Mouse (Mus musculus): ENCODE measurements around the gene Tcp11. TPM values are rescaled to one million over a fixed set of nuclear protein-coding genes. Genes with fewer than 3 reads are reported as not detected.

The Tcp11 gene
- polyA plus RNA-seq, 1 experiment from 2014 or later = 0.45 TPM

DNA sequence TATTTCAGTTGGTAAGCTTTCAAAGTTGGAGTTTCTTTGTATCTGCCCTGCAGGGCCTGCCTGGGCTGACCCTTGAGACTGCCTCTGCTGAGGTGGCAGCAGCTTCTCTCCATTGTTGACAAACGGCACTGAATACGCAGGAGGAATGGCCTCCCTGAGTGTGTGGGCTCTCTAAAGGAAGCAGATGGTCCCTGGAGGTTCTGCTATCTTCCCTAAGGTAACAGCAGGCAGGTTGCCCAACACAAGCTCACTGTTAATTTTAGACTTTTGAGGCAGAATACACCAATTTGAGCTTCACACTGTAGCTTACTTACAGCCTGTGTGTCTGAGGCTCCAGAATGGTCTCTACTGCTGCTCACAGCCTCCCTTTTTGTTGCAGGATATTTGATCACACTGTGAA, 7.7 kb downstream of the Tcp11 start:
- Histone ChIP-seq H3K27ac (replicated peaks in 1 of 2; ENCODE audit: control insufficient read depth in 1 of 2, insufficient read depth in 1 of 2, low read depth in 2 of 2, low read length in 2 of 2) (no peak overlapping the region), H3K9me3 (ENCODE audit: control insufficient read depth, low read length) (0 out of 2 replicates have a peak, but pooled peaks cover 3% of the 10 kb centered on the region), H3K4me1 (ENCODE audit: control insufficient read depth in 2 of 2, insufficient read depth in 2 of 2, low read length in 2 of 2) (no peaks in the 10 kb centered on the region; a peak in 1 of 4 replicates), H3K9ac (ENCODE audit: low read length) (no peak overlapping the region), H3K4me2 (ENCODE audit: low read length) (no peak overlapping the region), H3K36me3 (ENCODE audit: control insufficient read depth, insufficient read depth, low read length) (no peaks in the 10 kb centered on the region), H3K27me3 (ENCODE audit: control insufficient read depth, insufficient read depth, low read length) (0 out of 2 replicates have a peak, but pooled peaks cover 3% of the 10 kb centered on the region), H3K4me3 (ENCODE audit: control insufficient read depth in 1 of 2, insufficient read depth in 1 of 2, low read depth in 1 of 2, low read length in 2 of 2) (no peak overlapping the region)
- ATAC-seq (ENCODE audit: insufficient number of reproducible peaks, insufficient read depth, low FRiP score, low read depth) = no peak
- WGBS = 75% methylated on average over 2 of the region's 2 CpGs

DNA sequence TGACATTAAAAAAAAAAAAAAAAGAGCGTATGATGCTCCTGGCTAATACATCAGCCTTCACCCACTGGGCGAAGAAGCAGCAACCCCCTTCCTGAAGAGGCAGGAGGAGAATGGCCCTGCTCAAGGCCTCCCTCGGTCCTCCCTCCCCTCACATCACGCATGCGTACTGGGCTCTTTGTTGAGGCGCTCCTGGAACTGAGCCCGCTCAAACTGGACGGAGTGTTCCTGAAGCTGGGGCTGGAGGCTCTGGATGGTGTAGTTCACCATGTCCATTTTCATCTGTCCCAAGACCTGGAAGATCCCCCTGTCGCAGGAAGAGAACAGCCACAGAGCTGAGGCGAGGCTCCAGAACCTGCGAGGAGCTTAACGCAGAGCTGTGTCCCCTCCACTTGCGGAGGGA, 10.2 kb downstream of the Tcp11 start:
- no peak overlapping the region for H3K9ac ChIP-seq (ENCODE audit: low read length)
- 0 out of 2 replicates have a peak, but pooled peaks cover 3% of the 10 kb centered on the region for H3K9me3 ChIP-seq (ENCODE audit: control insufficient read depth, low read length)
- H3K27ac ChIP-seq (replicated peaks in 1 of 2; ENCODE audit: control insufficient read depth in 1 of 2, insufficient read depth in 1 of 2, low read depth in 2 of 2, low read length in 2 of 2) = no peak overlapping the region
- no peaks in the 10 kb centered on the region; a peak in 1 of 4 replicates for H3K4me1 ChIP-seq (ENCODE audit: control insufficient read depth in 2 of 2, insufficient read depth in 2 of 2, low read length in 2 of 2)
- ATAC-seq (ENCODE audit: insufficient number of reproducible peaks, insufficient read depth, low FRiP score, low read depth) = no peak
- H3K27me3 ChIP-seq (ENCODE audit: control insufficient read depth, insufficient read depth, low read length) = 0 out of 2 replicates have a peak, but pooled peaks cover 3% of the 10 kb centered on the region
- H3K4me2 ChIP-seq (ENCODE audit: low read length) = no peak overlapping the region
- H3K36me3 ChIP-seq (ENCODE audit: control insufficient read depth, insufficient read depth, low read length) = no peaks in the 10 kb centered on the region
- no peak overlapping the region for H3K4me3 ChIP-seq (ENCODE audit: control insufficient read depth in 1 of 2, insufficient read depth in 1 of 2, low read depth in 1 of 2, low read length in 2 of 2)
- WGBS = 81% methylated on average over 13 of the region's 13 CpGs

DNA sequence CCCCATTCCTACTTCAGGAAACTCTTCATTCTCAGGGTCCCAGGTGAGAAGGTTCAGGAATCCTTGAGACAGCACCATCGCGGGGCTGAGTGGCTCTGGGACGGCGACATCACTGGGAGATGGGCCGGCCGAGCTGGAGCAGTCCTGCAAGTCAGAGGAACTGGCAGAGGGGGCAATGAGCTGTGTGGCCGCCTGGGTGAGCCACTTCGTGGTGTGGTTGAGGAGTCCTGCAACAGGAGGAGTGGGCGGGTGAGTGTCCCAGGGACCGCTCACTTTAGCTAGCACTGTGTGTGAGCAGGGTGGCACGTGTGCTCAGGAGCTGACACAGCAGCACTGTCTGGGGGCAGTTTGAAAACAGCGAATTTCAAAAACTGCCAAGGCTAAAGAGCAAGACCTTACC, 11.0 kb downstream of the Tcp11 start:
- 18% methylated on average over 12 of the region's 12 CpGs for WGBS
- no peaks in the 10 kb centered on the region for H3K36me3 ChIP-seq (ENCODE audit: control insufficient read depth, insufficient read depth, low read length)
- H3K27ac ChIP-seq (replicated peaks in 1 of 2; ENCODE audit: control insufficient read depth in 1 of 2, insufficient read depth in 1 of 2, low read depth in 2 of 2, low read length in 2 of 2) = no peak overlapping the region
- no peak for ATAC-seq (ENCODE audit: insufficient number of reproducible peaks, insufficient read depth, low FRiP score, low read depth)
- no peak overlapping the region for H3K4me2 ChIP-seq (ENCODE audit: low read length)
- no peak overlapping the region for H3K4me3 ChIP-seq (ENCODE audit: control insufficient read depth in 1 of 2, insufficient read depth in 1 of 2, low read depth in 1 of 2, low read length in 2 of 2)
- 0 out of 2 replicates have a peak, but pooled peaks cover 3% of the 10 kb centered on the region for H3K9me3 ChIP-seq (ENCODE audit: control insufficient read depth, low read length)
- no peak overlapping the region for H3K9ac ChIP-seq (ENCODE audit: low read length)
- no peaks in the 10 kb centered on the region; a peak in 1 of 4 replicates for H3K4me1 ChIP-seq (ENCODE audit: control insufficient read depth in 2 of 2, insufficient read depth in 2 of 2, low read length in 2 of 2)
- H3K27me3 ChIP-seq (ENCODE audit: control insufficient read depth, insufficient read depth, low read length) = 0 out of 2 replicates have a peak, but pooled peaks cover 3% of the 10 kb centered on the region

DNA sequence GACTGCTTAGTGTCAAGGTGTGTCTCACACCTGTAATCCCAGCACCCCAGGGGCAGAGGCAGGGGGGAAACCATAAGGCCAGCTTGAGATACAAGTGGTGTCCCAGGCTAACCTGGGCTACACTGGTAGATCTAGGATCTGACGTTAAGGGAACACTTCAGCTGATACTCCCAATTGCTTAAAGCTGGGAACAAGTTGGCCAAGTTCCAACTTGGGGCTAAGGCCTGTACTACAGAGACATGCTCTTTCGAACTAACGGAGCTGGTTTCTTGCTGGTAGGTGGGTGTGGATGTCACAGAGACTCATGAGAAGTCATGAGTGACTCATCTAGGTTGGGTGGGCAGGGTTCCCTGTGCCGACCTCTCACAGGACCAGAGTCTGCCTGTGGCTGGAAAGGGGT, 13.1 kb downstream of the Tcp11 start:
- Histone ChIP-seq H3K4me2 (ENCODE audit: low read length) (no peak overlapping the region), H3K9me3 (ENCODE audit: control insufficient read depth, low read length) (0 out of 2 replicates have a peak, but pooled peaks cover 3% of the 10 kb centered on the region), H3K4me3 (ENCODE audit: control insufficient read depth in 1 of 2, insufficient read depth in 1 of 2, low read depth in 1 of 2, low read length in 2 of 2) (no peak overlapping the region), H3K9ac (ENCODE audit: low read length) (no peak overlapping the region), H3K27me3 (ENCODE audit: control insufficient read depth, insufficient read depth, low read length) (0 out of 2 replicates have a peak, but pooled peaks cover 3% of the 10 kb centered on the region), H3K36me3 (ENCODE audit: control insufficient read depth, insufficient read depth, low read length) (no peaks in the 10 kb centered on the region), H3K27ac (replicated peaks in 1 of 2; ENCODE audit: control insufficient read depth in 1 of 2, insufficient read depth in 1 of 2, low read depth in 2 of 2, low read length in 2 of 2) (no peak overlapping the region), H3K4me1 (ENCODE audit: control insufficient read depth in 2 of 2, insufficient read depth in 2 of 2, low read length in 2 of 2) (peaks cover 0 to 3% of the 10 kb centered on the region in 2 experiments; a peak in 1 of 4 replicates)
- ATAC-seq (ENCODE audit: insufficient number of reproducible peaks, insufficient read depth, low FRiP score, low read depth) = no peak
- WGBS = 65% methylated on average over 4 of the region's 4 CpGs

DNA sequence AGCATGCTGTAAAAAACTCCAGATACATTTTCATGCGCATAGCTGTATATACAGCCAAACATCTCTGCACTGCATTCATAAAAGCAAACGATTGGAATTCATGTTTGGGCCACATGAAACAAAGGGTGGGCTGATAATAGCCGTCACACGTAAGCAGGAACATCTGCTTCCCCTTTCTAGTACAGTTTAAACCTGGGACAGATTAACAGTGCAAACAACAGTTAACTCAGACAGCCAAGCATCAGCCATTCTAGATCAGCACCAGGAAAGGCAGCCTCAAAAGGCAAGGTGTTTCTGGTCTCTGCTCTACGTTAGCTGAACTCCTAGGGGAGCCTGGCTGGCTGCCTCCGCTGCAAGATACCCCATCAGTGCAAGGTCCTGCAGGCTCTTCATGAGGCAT, 17.3 kb downstream of the Tcp11 start:
- Histone ChIP-seq H3K27ac (replicated peaks in 1 of 2; ENCODE audit: control insufficient read depth in 1 of 2, insufficient read depth in 1 of 2, low read depth in 2 of 2, low read length in 2 of 2) (no peak overlapping the region), H3K9me3 (ENCODE audit: control insufficient read depth, low read length) (no peaks in the 10 kb centered on the region), H3K9ac (ENCODE audit: low read length) (no peak overlapping the region; the same call in 1 of the 2 replicates), H3K4me2 (ENCODE audit: low read length) (no peak overlapping the region), H3K36me3 (ENCODE audit: control insufficient read depth, insufficient read depth, low read length) (peaks cover 25% of the 10 kb centered on the region), H3K27me3 (ENCODE audit: control insufficient read depth, insufficient read depth, low read length) (no peaks in the 10 kb centered on the region), H3K4me1 (ENCODE audit: control insufficient read depth in 2 of 2, insufficient read depth in 2 of 2, low read length in 2 of 2) (peaks cover 0 to 3% of the 10 kb centered on the region in 2 experiments; a peak in 1 of 4 replicates), H3K4me3 (ENCODE audit: control insufficient read depth in 1 of 2, insufficient read depth in 1 of 2, low read depth in 1 of 2, low read length in 2 of 2) (no peak overlapping the region)
- 71% methylated on average over 6 of the region's 6 CpGs for WGBS
- ATAC-seq (ENCODE audit: insufficient number of reproducible peaks, insufficient read depth, low FRiP score, low read depth) = no peak

DNA sequence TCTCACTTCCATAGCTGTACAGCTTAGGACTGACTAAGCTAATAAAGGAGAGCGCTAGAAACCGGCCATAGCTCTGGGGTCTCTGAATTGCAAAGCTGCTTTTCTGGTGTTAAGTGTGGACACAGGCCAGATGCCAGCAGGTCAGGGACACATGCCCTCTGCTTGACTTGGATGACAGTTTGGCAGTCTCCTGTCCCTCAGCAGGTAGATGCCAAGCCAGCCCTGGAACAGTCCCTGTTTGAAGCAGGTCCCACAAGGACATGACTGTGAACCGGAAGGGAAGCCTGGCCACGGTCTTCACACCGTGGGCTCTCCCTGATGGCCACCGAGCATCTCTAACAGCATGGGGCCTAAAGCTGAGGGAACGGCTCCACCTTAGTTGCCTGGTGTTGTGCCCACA, 17.7 kb downstream of the Tcp11 start:
- H3K36me3 ChIP-seq (ENCODE audit: control insufficient read depth, insufficient read depth, low read length) = peaks cover 30% of the 10 kb centered on the region
- no peak overlapping the region for H3K9ac ChIP-seq (ENCODE audit: low read length)
- 89% methylated on average over 7 of the region's 7 CpGs for WGBS
- no peak for ATAC-seq (ENCODE audit: insufficient number of reproducible peaks, insufficient read depth, low FRiP score, low read depth)
- H3K27me3 ChIP-seq (ENCODE audit: control insufficient read depth, insufficient read depth, low read length) = no peaks in the 10 kb centered on the region
- no peaks in the 10 kb centered on the region for H3K9me3 ChIP-seq (ENCODE audit: control insufficient read depth, low read length)
- H3K4me2 ChIP-seq (ENCODE audit: low read length) = no peak overlapping the region
- H3K4me1 ChIP-seq (ENCODE audit: control insufficient read depth in 2 of 2, insufficient read depth in 2 of 2, low read length in 2 of 2) = peaks cover 0 to 3% of the 10 kb centered on the region in 2 experiments; a peak in 1 of 4 replicates
- no peak overlapping the region for H3K4me3 ChIP-seq (ENCODE audit: control insufficient read depth in 1 of 2, insufficient read depth in 1 of 2, low read depth in 1 of 2, low read length in 2 of 2)
- H3K27ac ChIP-seq (replicated peaks in 1 of 2; ENCODE audit: control insufficient read depth in 1 of 2, insufficient read depth in 1 of 2, low read depth in 2 of 2, low read length in 2 of 2) = no peak overlapping the region

DNA sequence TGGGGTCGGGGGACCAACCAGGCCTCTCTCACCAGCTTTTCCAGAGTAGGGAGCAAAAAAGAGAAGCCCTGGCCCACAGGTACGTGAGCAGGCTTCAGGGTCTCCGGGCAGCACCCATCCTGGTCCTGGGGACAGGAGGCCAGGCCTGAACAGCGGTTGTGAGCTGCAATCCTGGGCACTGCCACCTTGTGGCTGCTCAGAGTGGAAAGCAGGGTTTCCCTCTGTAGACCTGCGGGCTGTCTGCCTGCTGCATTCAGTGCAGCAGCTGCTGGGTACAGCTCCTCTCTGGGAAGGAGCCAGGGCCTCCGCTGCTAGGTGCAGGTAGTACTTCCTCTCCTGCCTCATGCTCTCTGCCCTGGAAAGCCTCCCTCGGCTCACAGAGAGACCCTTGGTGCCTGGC, 19.0 kb downstream of the Tcp11 start:
- 56% methylated on average over 7 of the region's 7 CpGs for WGBS
- H3K27me3 ChIP-seq (ENCODE audit: control insufficient read depth, insufficient read depth, low read length) = no peaks in the 10 kb centered on the region
- no peak overlapping the region for H3K9ac ChIP-seq (ENCODE audit: low read length)
- H3K4me3 ChIP-seq (ENCODE audit: control insufficient read depth in 1 of 2, insufficient read depth in 1 of 2, low read depth in 1 of 2, low read length in 2 of 2) = no peak overlapping the region
- no peak overlapping the region for H3K27ac ChIP-seq (replicated peaks in 1 of 2; ENCODE audit: control insufficient read depth in 1 of 2, insufficient read depth in 1 of 2, low read depth in 2 of 2, low read length in 2 of 2)
- no peaks in the 10 kb centered on the region for H3K9me3 ChIP-seq (ENCODE audit: control insufficient read depth, low read length)
- no peak for ATAC-seq (ENCODE audit: insufficient number of reproducible peaks, insufficient read depth, low FRiP score, low read depth)
- peaks cover 42% of the 10 kb centered on the region for H3K36me3 ChIP-seq (ENCODE audit: control insufficient read depth, insufficient read depth, low read length)
- peaks cover 0 to 3% of the 10 kb centered on the region in 2 experiments; a peak in 1 of 4 replicates for H3K4me1 ChIP-seq (ENCODE audit: control insufficient read depth in 2 of 2, insufficient read depth in 2 of 2, low read length in 2 of 2)
- no peak overlapping the region for H3K4me2 ChIP-seq (ENCODE audit: low read length)

DNA sequence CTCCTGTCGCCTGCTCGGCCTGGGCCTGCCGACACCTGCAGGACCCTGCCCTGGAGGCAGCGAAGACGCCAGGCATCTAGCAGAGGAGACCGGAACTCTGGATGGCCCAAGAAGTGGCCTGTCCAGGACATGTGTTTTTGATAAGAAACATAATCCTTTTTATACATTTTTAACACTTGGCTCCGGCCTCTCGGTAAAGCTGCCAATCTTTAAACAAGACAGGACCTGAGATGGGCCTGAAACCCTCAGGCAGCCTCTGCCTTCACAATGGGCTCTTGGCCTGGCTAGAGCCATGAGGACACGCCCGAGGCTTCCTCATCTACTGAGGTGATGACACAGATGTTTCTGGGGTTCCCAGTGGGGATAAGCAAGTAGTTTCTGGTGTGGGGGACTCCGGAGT, 19.8 kb downstream of the Tcp11 start:
- no peak for ATAC-seq (ENCODE audit: insufficient number of reproducible peaks, insufficient read depth, low FRiP score, low read depth)
- peaks cover 50% of the 10 kb centered on the region for H3K36me3 ChIP-seq (ENCODE audit: control insufficient read depth, insufficient read depth, low read length)
- no peaks in the 10 kb centered on the region for H3K27me3 ChIP-seq (ENCODE audit: control insufficient read depth, insufficient read depth, low read length)
- H3K4me3 ChIP-seq (ENCODE audit: control insufficient read depth in 1 of 2, insufficient read depth in 1 of 2, low read depth in 1 of 2, low read length in 2 of 2) = no peak overlapping the region
- H3K4me1 ChIP-seq (ENCODE audit: control insufficient read depth in 2 of 2, insufficient read depth in 2 of 2, low read length in 2 of 2) = peaks cover 0 to 3% of the 10 kb centered on the region in 2 experiments; a peak in 1 of 4 replicates
- no peak overlapping the region for H3K4me2 ChIP-seq (ENCODE audit: low read length)
- H3K9me3 ChIP-seq (ENCODE audit: control insufficient read depth, low read length) = no peaks in the 10 kb centered on the region
- 90% methylated on average over 11 of the region's 11 CpGs for WGBS
- H3K27ac ChIP-seq (replicated peaks in 1 of 2; ENCODE audit: control insufficient read depth in 1 of 2, insufficient read depth in 1 of 2, low read depth in 2 of 2, low read length in 2 of 2) = no peak overlapping the region
- H3K9ac ChIP-seq (ENCODE audit: low read length) = no peak overlapping the region

Data from heart, embryonic 14.5 days (tissue).